Mouse (Mus musculus): Measurements from ENCODE around the gene Spsb2. TPM values are rescaled to one million over a fixed set of nuclear protein-coding genes. Genes with fewer than 3 reads are reported as not detected.

Spsb2 gene
- 9.1 and 10.5 TPM in 2 replicates for polyA plus RNA-seq (2015; fragmentation: Nextera tagmentation; extraction: Ambion mirVana)

- 3% methylated on average over 29 of the region's 29 CpGs for WGBS
Measured at GRCm38 (mm10) chr6:124808358-124809012, at the start of gene Spsb2. TSS of gene Spsb2 (plus strand) at chr6:124808661.

GRCm38 (mm10) chr6:124758849-124759232, 49.6 kb upstream of the Spsb2 start:
- H3K9ac ChIP-seq, result peak overlapping the region; percentile 97; the same call in 1 of the 2 replicates
- no peak for ATAC-seq (ENCODE audit: insufficient number of reproducible peaks, insufficient read depth, low FRiP score, low TSS enrichment, low read depth)
- 37% methylated on average over 2 of the region's 2 CpGs for WGBS
- peaks cover 39% of the 10 kb centered on the region for H3K4me1 ChIP-seq
- peak overlapping the region; percentile 68 for H3K4me2 ChIP-seq
- H3K36me3 ChIP-seq, result no peaks in the 10 kb centered on the region
- H3K9me3 ChIP-seq, result no peaks in the 10 kb centered on the region
- peak overlapping the region; percentile 99 for H3K27ac ChIP-seq
- no peaks in the 10 kb centered on the region for H3K27me3 ChIP-seq
- H3K4me3 ChIP-seq, result peak overlapping the region; percentile 76

More at GRCm38 (mm10) chr6:124808358-124809012, at the start of gene Spsb2:
- ATAC-seq (ENCODE audit: insufficient number of reproducible peaks, insufficient read depth, low FRiP score, low TSS enrichment, low read depth), result 0 out of 2 replicates have a peak, but pooled peaks have one; percentile 3
- H3K4me1 ChIP-seq, result peaks cover 52% of the 10 kb centered on the region
- H3K4me2 ChIP-seq, result peak within 1 kb of the TSS; percentile 97
- no peaks in the 10 kb centered on the region for H3K9me3 ChIP-seq
- peak within 1 kb of the TSS; percentile 92 for H3K27ac ChIP-seq
- no peaks in the 10 kb centered on the region for H3K27me3 ChIP-seq
- H3K9ac ChIP-seq, result peak within 1 kb of the TSS; percentile 74
- H3K36me3 ChIP-seq, result peaks cover 24% of the 10 kb centered on the region
- peak within 1 kb of the TSS; percentile 58 for H3K4me3 ChIP-seq

DNA sequence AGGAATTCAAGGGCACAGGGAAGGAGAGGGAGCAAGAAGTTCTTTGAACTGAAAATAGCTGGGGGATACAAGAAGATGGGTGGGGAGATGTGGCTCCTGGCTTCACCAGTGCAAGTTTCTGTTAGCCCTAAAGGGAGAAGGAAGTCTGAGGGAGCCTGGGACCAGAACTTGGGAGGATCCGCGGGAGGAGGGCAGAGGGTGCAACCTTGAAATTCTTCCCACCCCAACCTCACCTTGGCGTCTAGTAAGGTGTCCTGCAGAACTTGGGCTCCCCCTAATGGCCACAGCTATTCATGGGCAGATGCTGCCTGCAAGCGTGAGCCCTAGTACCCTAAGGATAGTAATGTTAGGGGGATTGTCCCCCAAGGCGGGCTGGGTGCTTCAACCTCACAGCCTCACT, 49.2 kb upstream of the Spsb2 start:
- Histone ChIP-seq H3K27ac (peak overlapping the region; percentile 99), H3K4me2 (peak overlapping the region; percentile 68), H3K36me3 (no peaks in the 10 kb centered on the region), H3K9ac (peak overlapping the region; percentile 97; the same call in 1 of the 2 replicates), H3K4me1 (peaks cover 35% of the 10 kb centered on the region), H3K27me3 (no peaks in the 10 kb centered on the region), H3K9me3 (no peaks in the 10 kb centered on the region), H3K4me3 (peak overlapping the region; percentile 76; the same call in 1 of the 2 replicates)
- no peak for ATAC-seq (ENCODE audit: insufficient number of reproducible peaks, insufficient read depth, low FRiP score, low TSS enrichment, low read depth)
- WGBS, result 3% methylated on average over 5 of the region's 5 CpGs

GRCm38 (mm10) chr6:124765951-124766350, 42.5 kb upstream of the Spsb2 start:
- Histone ChIP-seq H3K9me3 (no peaks in the 10 kb centered on the region), H3K27ac (no peak overlapping the region), H3K4me3 (no peak overlapping the region), H3K9ac (no peak overlapping the region), H3K4me2 (no peak overlapping the region), H3K27me3 (peaks cover 16% of the 10 kb centered on the region), H3K4me1 (peaks cover 30% of the 10 kb centered on the region), H3K36me3 (0 out of 2 replicates have a peak, but pooled peaks cover 4% of the 10 kb centered on the region)
- no peak for ATAC-seq (ENCODE audit: insufficient number of reproducible peaks, insufficient read depth, low FRiP score, low TSS enrichment, low read depth)
- 77% methylated on average over 7 of the region's 7 CpGs for WGBS

- Histone ChIP-seq H3K9me3 (no peaks in the 10 kb centered on the region), H3K4me2 (peak overlapping the region; percentile 92), H3K27me3 (peaks cover 16% of the 10 kb centered on the region), H3K9ac (peak overlapping the region; percentile 36; the same call in 1 of the 2 replicates), H3K27ac (no peak overlapping the region), H3K36me3 (0 out of 2 replicates have a peak, but pooled peaks cover 4% of the 10 kb centered on the region), H3K4me1 (peaks cover 30% of the 10 kb centered on the region), H3K4me3 (no peak overlapping the region; the same call in 1 of the 2 replicates)
- ATAC-seq (ENCODE audit: insufficient number of reproducible peaks, insufficient read depth, low FRiP score, low TSS enrichment, low read depth), result no peak
- 33% methylated on average over 4 of the region's 4 CpGs for WGBS
Measured at GRCm38 (mm10) chr6:124767536-124767919, 40.9 kb upstream of the Spsb2 start.

GRCm38 (mm10) chr6:124767920-124768703, 40.3 kb upstream of the Spsb2 start:
- Histone ChIP-seq H3K4me1 (peaks cover 30% of the 10 kb centered on the region), H3K4me2 (peak overlapping the region; percentile 92), H3K9me3 (no peaks in the 10 kb centered on the region), H3K36me3 (0 out of 2 replicates have a peak, but pooled peaks cover 4% of the 10 kb centered on the region), H3K27me3 (peaks cover 16% of the 10 kb centered on the region), H3K4me3 (peak overlapping the region; percentile 61), H3K27ac (no peak overlapping the region), H3K9ac (peak overlapping the region; percentile 77)
- WGBS, result 22% methylated on average over 19 of the region's 19 CpGs
- no peak for ATAC-seq (ENCODE audit: insufficient number of reproducible peaks, insufficient read depth, low FRiP score, low TSS enrichment, low read depth)

- WGBS, result 4% methylated on average over 9 of the region's 9 CpGs
- Histone ChIP-seq H3K9me3 (no peaks in the 10 kb centered on the region), H3K4me2 (peak overlapping the region; percentile 92), H3K4me1 (peaks cover 30% of the 10 kb centered on the region), H3K36me3 (0 out of 2 replicates have a peak, but pooled peaks cover 4% of the 10 kb centered on the region), H3K27ac (no peak overlapping the region), H3K9ac (peak overlapping the region; percentile 77), H3K27me3 (peaks cover 16% of the 10 kb centered on the region), H3K4me3 (peak overlapping the region; percentile 61)
- ATAC-seq (ENCODE audit: insufficient number of reproducible peaks, insufficient read depth, low FRiP score, low TSS enrichment, low read depth), result no peak
Measured at GRCm38 (mm10) chr6:124768704-124769044, 39.8 kb upstream of the Spsb2 start.

- peak; percentile 67; the same call in 1 of the 2 replicates for ATAC-seq (ENCODE audit: insufficient number of reproducible peaks, insufficient read depth, low FRiP score, low TSS enrichment, low read depth)
- Histone ChIP-seq H3K27me3 (peaks cover 16% of the 10 kb centered on the region), H3K4me1 (peaks cover 30% of the 10 kb centered on the region), H3K9ac (peak within 1 kb of the TSS; percentile 77), H3K27ac (no peak within 1 kb of the TSS), H3K4me3 (peak within 1 kb of the TSS; percentile 61), H3K4me2 (peak within 1 kb of the TSS; percentile 92), H3K36me3 (0 out of 2 replicates have a peak, but pooled peaks cover 4% of the 10 kb centered on the region), H3K9me3 (no peaks in the 10 kb centered on the region)
- WGBS, result under 1% methylated on average over 53 of the region's 54 CpGs
Measured at GRCm38 (mm10) chr6:124769101-124769765, 39.2 kb upstream of the Spsb2 start, which contains the start of gene Eno2. TSS of gene Eno2 (minus strand) at chr6:124769673.

DNA sequence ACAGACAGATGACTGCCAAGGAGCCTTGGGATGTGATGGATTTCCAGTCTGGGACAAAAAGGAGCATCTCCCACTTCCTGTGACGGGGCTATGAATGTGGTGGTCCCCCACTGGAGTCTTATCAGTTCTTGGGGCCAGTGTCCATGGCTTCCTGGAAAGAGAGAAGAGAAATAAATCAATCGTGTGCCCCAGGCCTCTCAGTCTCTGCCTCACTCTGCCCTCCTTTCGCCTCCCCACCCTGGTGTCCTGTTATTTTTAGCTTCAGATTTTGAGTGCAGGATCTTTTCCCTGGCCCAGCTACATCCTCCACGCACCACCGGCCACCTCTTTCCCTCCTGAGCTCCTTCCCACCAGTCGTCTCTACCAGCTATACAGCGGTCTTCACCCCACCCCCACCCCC, 38.4 kb upstream of the Spsb2 start:
- Histone ChIP-seq H3K9me3 (no peaks in the 10 kb centered on the region), H3K4me1 (peaks cover 30% of the 10 kb centered on the region), H3K4me3 (peak overlapping the region; percentile 61), H3K36me3 (0 out of 2 replicates have a peak, but pooled peaks cover 4% of the 10 kb centered on the region), H3K4me2 (peak overlapping the region; percentile 92), H3K27ac (no peak overlapping the region), H3K9ac (peak overlapping the region; percentile 77), H3K27me3 (peaks cover 16% of the 10 kb centered on the region)
- ATAC-seq (ENCODE audit: insufficient number of reproducible peaks, insufficient read depth, low FRiP score, low TSS enrichment, low read depth), result no peak
- WGBS, result 60% methylated on average over 7 of the region's 7 CpGs

DNA sequence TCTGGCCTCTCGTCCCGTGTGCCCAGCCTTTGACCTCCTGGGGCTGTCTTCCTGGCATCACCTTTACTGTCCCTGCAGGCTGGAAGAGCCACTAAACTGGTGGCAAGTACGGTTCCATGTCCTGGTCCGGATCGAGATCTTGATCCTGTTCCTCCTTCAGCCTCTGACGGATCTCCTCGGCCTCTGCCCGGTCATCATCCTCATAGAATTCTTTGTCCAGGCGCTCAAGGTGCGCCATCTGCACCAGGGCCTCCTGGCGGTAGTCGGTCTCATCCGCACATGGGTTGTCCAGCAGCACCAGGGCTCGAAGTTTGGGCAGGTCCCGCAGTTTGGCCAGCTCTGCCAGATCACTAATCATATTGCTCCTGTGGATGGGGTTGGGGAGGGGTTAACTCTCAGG, 38.0 kb upstream of the Spsb2 start:
- no peak for ATAC-seq (ENCODE audit: insufficient number of reproducible peaks, insufficient read depth, low FRiP score, low TSS enrichment, low read depth)

More for the DNA sequence above, 38.0 kb upstream of the Spsb2 start:
- Histone ChIP-seq H3K9me3 (no peaks in the 10 kb centered on the region), H3K9ac (no peak overlapping the region), H3K4me2 (no peak overlapping the region), H3K36me3 (0 out of 2 replicates have a peak, but pooled peaks cover 4% of the 10 kb centered on the region), H3K4me3 (no peak overlapping the region), H3K27ac (no peak overlapping the region), H3K4me1 (peaks cover 30% of the 10 kb centered on the region), H3K27me3 (peaks cover 16% of the 10 kb centered on the region)
- 90% methylated on average over 15 of the region's 15 CpGs for WGBS

Measured in embryonic facial prominence, embryonic 13.5 days (tissue).